Mouse (Mus musculus) lung, adult 2 months (tissue): ENCODE measurements around the gene Ccnb1ip1.

Source experiments
- CTCF ChIP-seq: fragments of 200-500 bp; IDR thresholded peaks from 2 replicates; pipeline ENCODE4 v1.5.1; 2011; ENCODE audit warnings: mild to moderate bottlenecking, low read length, control low read depth; ENCODE audit not compliant: insufficient read depth
- POLR2A ChIP-seq: fragments of 200-500 bp; IDR thresholded peaks from 2 replicates; pipeline ENCODE4 v1.6.1; 2011; ENCODE audit warnings: low read depth, mild to moderate bottlenecking, control low read depth, low read length, borderline replicate concordance; ENCODE audit errors: extremely low read depth

DNA sequence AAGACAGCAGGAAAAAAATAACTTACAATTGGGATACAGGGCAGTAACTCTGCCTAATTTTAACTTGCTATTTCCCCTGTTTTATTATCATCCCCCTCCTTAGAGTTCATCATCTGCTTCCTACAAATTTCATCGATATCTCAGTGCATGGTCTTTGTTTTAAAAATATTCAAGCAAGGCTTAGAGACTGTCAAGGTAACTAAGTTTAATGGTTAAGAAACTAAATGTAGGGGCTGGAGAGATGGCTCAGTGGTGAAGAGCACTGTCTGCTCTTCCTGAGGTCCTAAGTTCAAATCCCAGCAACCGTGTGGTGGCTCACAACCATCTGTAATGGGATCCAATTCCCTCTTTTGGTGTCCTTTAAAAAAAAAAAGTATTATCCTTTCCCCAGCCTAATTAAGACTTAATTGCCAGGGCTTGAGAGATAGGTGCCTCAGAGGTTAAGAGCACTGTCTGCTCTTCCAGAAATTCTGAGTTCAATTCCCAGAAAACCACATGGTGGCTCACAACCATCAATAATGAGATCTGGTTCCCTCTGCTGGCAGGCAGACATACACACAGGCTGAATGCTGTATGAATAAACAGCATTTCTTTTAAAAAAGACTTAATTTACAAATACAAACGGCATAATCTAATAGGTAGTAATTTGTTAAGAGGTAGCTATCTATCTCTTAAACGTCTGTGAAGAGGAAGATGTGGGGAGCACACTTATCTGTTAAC is 4.5 kb downstream of the Ccnb1ip1 start:
- TF ChIP-seq CTCF (no peak), POLR2A (no peak)
